Mouse (Mus musculus): ENCODE data around the gene Pcx. TPM values are rescaled to one million over a fixed set of nuclear protein-coding genes. Genes with fewer than 3 reads are reported as not detected.

The Pcx gene
- polyA plus RNA-seq, 1 experiment from 2014 or later = 12.4 TPM

DNA sequence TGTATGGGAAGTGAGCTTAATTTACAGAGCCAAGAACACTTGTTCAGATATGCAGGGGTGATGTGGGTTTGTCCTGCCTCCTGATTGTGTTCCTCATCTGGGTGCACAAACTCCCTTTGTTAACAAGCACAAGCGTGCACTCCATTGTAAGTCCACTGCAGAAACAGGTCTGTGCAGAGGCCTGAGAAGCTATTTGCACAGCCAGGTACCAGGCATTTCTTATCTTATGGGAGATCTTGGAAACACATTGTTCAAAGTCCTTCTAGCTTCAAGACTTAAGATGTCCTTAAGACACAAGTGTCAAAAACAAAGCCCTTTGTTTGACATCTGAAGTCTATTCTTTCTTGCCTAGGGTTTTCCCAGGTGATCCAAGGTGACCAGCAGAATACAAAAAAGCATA is 5.4 kb upstream of the Pcx start:
- no peaks in the 10 kb centered on the region for H3K4me1 ChIP-seq (ENCODE audit: control insufficient read depth, insufficient read depth, low read length)
- H3K9ac ChIP-seq (ENCODE audit: low read length) = no peak overlapping the region
- H3K27ac ChIP-seq (replicated peaks; ENCODE audit: low read depth, low read length) = no peak overlapping the region
- ATAC-seq (ENCODE audit: insufficient number of reproducible peaks, low FRiP score, low TSS enrichment, low read depth) (no peak), DNase-seq (ENCODE audit: low spot score) (no peak)
- no peaks in the 10 kb centered on the region for H3K36me3 ChIP-seq (ENCODE audit: control insufficient read depth, insufficient read depth, low read length)
- H3K9me3 ChIP-seq (ENCODE audit: control insufficient read depth, low read length) = no peaks in the 10 kb centered on the region
- H3K27me3 ChIP-seq (ENCODE audit: control insufficient read depth, insufficient read depth, low read length) = no peaks in the 10 kb centered on the region
- H3K4me3 ChIP-seq (ENCODE audit: low read depth, low read length) = no peak overlapping the region
- WGBS = 100% methylated on average over 1 of the region's 1 CpGs
- no peak overlapping the region for H3K4me2 ChIP-seq (ENCODE audit: low read depth, severe bottlenecking)

DNA sequence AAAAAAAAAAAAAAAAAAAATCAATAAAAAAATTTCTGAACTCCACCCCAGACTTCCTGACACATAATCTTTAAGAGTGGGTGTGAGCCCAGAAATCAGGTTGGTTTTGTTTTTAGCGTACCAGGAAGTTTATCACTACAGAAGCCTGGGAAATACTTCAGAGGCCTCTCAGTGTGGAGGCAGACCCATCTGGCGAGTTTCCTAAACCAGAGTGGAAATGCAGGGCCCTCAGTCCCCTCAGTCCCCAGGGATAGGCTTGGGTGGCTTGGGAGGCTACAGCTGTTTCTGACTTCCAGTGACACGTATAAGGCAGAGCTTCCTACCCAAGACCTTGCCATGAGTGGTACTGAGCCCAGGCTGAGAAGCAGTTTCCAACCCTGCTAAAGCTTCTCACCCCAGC is 2.5 kb upstream of the Pcx start:
- Histone ChIP-seq H3K36me3 (ENCODE audit: control insufficient read depth, insufficient read depth, low read length) (no peaks in the 10 kb centered on the region), H3K27ac (replicated peaks; ENCODE audit: low read depth, low read length) (no peak overlapping the region), H3K9ac (ENCODE audit: low read length) (no peak overlapping the region), H3K4me1 (ENCODE audit: control insufficient read depth, insufficient read depth, low read length) (peaks cover 6% of the 10 kb centered on the region; the same call in 1 of the 2 replicates), H3K27me3 (ENCODE audit: control insufficient read depth, insufficient read depth, low read length) (0 out of 2 replicates have a peak, but pooled peaks cover 4% of the 10 kb centered on the region), H3K4me3 (ENCODE audit: low read depth, low read length) (no peak overlapping the region), H3K4me2 (ENCODE audit: low read depth, severe bottlenecking) (no peak overlapping the region), H3K9me3 (ENCODE audit: control insufficient read depth, low read length) (no peaks in the 10 kb centered on the region)
- DNase-seq (ENCODE audit: low spot score) (no peak), ATAC-seq (ENCODE audit: insufficient number of reproducible peaks, low FRiP score, low TSS enrichment, low read depth) (no peak)
- WGBS = 70% methylated on average over 3 of the region's 3 CpGs

DNA sequence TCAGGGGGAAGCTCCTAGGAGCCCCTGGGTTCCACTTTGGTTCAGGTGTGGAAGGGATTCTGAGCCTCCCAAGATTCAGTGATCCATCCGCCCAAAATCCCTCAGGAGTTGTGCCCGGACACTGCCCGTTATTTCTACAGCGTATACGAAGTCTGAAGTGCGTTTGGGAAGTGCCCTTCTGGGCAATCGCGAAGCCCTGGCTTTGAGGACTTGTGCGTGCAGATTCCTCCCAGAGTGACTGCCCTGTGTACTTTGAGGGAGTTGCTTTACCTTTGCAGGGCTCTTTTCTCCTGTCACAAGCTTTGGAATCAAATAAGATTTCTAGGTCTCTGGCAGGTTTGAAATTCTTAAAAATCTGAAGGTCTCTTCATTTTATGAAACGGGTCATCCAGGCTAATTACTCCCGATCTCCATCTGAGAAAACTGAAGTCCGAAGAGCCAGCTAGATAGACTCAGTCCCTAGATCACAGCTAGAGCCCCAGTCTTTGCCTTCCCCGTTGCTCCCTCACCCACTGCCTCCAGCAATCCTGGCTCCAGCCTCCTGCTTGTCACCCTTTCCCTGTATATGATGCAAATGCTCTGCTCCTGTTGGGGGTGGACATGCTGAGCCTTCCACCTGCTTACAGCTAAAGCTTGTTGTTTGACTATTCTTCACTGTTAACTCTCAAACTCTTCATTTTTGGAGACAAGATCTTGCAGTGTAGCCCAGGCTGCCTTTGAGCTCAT is 1.0 kb downstream of the Pcx start:
- Histone ChIP-seq H3K4me3 (ENCODE audit: low read depth, low read length) (peak overlapping the region; percentile 71), H3K4me1 (ENCODE audit: control insufficient read depth, insufficient read depth, low read length) (peaks cover 13% of the 10 kb centered on the region), H3K9ac (ENCODE audit: low read length) (no peak overlapping the region), H3K9me3 (ENCODE audit: control insufficient read depth, low read length) (no peaks in the 10 kb centered on the region), H3K36me3 (ENCODE audit: control insufficient read depth, insufficient read depth, low read length) (no peaks in the 10 kb centered on the region), H3K27ac (replicated peaks; ENCODE audit: low read depth, low read length) (no peak overlapping the region), H3K4me2 (ENCODE audit: low read depth, severe bottlenecking) (peak overlapping the region; percentile 91), H3K27me3 (ENCODE audit: control insufficient read depth, insufficient read depth, low read length) (0 out of 2 replicates have a peak, but pooled peaks cover 4% of the 10 kb centered on the region)
- no peak for DNase-seq (ENCODE audit: low spot score)
- WGBS = 5% methylated on average over 13 of the region's 13 CpGs
- no peak for ATAC-seq (ENCODE audit: insufficient number of reproducible peaks, low FRiP score, low TSS enrichment, low read depth)

DNA sequence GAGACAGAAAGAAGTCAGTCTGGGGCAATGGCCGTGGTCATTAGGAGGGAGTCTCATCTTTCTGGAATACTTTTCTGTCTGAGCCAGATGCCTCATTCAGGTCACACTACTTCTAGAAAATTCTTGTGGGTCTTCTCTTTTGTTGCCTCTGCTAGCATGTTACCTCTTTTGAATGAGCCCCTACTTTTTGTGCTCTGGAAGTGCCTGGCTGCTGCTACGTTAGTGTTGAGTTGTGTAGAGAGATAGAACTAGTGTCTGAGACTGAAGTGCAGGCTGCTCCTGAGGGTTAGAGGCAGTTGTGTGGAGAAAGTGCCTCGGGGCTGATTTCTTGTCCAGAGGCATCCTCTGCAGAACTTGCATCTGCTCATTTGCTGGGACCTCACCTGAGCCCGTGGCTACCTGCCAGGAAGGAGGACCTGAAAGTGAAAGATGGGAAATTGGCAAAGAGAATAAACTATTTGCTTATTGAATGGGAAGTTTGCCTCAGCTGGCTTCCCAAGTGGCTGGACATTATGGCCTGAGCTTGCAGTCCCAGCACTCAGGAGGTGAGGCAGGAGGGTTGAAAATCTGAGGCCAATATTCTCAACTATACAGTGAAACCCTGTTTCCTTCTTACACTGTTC is 3.1 kb downstream of the Pcx start:
- no peak for DNase-seq (ENCODE audit: low spot score)

DNA sequence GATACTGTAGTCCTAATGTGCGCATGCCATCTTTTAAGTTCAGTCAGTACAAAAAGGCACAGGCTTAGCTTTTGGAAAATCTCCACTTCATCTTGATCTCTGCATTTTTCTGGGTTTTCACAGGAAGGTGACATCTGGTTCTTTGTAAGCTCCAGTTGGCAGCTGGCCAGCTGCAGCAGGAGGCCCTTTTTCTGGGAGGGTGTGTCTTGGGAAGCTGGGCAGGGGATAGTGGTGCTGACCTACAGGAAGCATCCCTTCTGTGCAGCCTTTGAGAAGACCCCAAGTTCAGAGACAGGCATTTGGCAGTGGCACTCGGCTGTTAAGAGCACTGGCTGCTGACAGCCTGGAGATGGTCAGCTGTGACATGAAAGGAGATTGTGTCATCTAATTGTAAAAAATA is 5.5 kb downstream of the Pcx start:
- H3K9me3 ChIP-seq (ENCODE audit: control insufficient read depth, low read length) = no peaks in the 10 kb centered on the region
- H3K4me1 ChIP-seq (ENCODE audit: control insufficient read depth, insufficient read depth, low read length) = peaks cover 12% of the 10 kb centered on the region
- 50% methylated on average over 2 of the region's 2 CpGs for WGBS
- DNase-seq (ENCODE audit: low spot score) (peak; percentile 42), ATAC-seq (ENCODE audit: insufficient number of reproducible peaks, low FRiP score, low TSS enrichment, low read depth) (no peak)
- 0 out of 2 replicates have a peak, but pooled peaks cover 4% of the 10 kb centered on the region for H3K27me3 ChIP-seq (ENCODE audit: control insufficient read depth, insufficient read depth, low read length)
- no peak overlapping the region for H3K4me2 ChIP-seq (ENCODE audit: low read depth, severe bottlenecking)
- no peak overlapping the region for H3K4me3 ChIP-seq (ENCODE audit: low read depth, low read length)
- H3K9ac ChIP-seq (ENCODE audit: low read length) = no peak overlapping the region
- no peak overlapping the region; the same call in 1 of the 2 replicates for H3K27ac ChIP-seq (replicated peaks; ENCODE audit: low read depth, low read length)
- H3K36me3 ChIP-seq (ENCODE audit: control insufficient read depth, insufficient read depth, low read length) = no peaks in the 10 kb centered on the region

More for the DNA sequence above, 3.1 kb downstream of the Pcx start:
- 74% methylated on average over 4 of the region's 4 CpGs for WGBS
- H3K9ac ChIP-seq (ENCODE audit: low read length) = no peak overlapping the region
- no peak overlapping the region for H3K4me3 ChIP-seq (ENCODE audit: low read depth, low read length)
- H3K9me3 ChIP-seq (ENCODE audit: control insufficient read depth, low read length) = no peaks in the 10 kb centered on the region
- H3K36me3 ChIP-seq (ENCODE audit: control insufficient read depth, insufficient read depth, low read length) = no peaks in the 10 kb centered on the region
- H3K27me3 ChIP-seq (ENCODE audit: control insufficient read depth, insufficient read depth, low read length) = 0 out of 2 replicates have a peak, but pooled peaks cover 4% of the 10 kb centered on the region
- no peak overlapping the region for H3K27ac ChIP-seq (replicated peaks; ENCODE audit: low read depth, low read length)
- no peak for ATAC-seq (ENCODE audit: insufficient number of reproducible peaks, low FRiP score, low TSS enrichment, low read depth)
- H3K4me2 ChIP-seq (ENCODE audit: low read depth, severe bottlenecking) = no peak overlapping the region
- peaks cover 13% of the 10 kb centered on the region for H3K4me1 ChIP-seq (ENCODE audit: control insufficient read depth, insufficient read depth, low read length)

DNA sequence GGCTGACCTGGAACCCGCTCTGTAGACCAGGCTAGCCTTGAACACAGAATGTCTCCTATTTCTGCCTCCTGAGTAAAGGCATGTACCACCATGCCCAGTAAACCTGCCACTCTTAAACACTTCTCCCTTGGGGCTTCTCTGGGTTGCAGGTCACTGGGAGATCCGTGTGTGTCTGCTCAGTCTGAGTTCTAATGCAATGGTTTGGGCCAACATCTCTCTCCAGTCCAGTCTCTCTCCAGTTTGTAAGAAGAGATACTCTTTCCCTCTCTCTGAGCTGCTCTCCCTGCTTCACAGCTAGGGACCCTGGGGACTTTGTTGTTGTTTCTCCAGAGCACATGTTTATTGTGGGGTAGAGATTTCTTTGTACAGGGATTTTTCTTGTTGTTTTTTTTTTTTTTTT is 6.0 kb downstream of the Pcx start:
- WGBS = 60% methylated on average over 2 of the region's 2 CpGs
- Histone ChIP-seq H3K4me1 (ENCODE audit: control insufficient read depth, insufficient read depth, low read length) (peaks cover 7% of the 10 kb centered on the region), H3K4me3 (ENCODE audit: low read depth, low read length) (no peak overlapping the region), H3K4me2 (ENCODE audit: low read depth, severe bottlenecking) (no peak overlapping the region), H3K27me3 (ENCODE audit: control insufficient read depth, insufficient read depth, low read length) (no peaks in the 10 kb centered on the region), H3K27ac (replicated peaks; ENCODE audit: low read depth, low read length) (no peak overlapping the region), H3K9me3 (ENCODE audit: control insufficient read depth, low read length) (no peaks in the 10 kb centered on the region), H3K36me3 (ENCODE audit: control insufficient read depth, insufficient read depth, low read length) (no peaks in the 10 kb centered on the region), H3K9ac (ENCODE audit: low read length) (no peak overlapping the region)
- no peak for ATAC-seq (ENCODE audit: insufficient number of reproducible peaks, low FRiP score, low TSS enrichment, low read depth)
- DNase-seq (ENCODE audit: low spot score) = no peak

DNA sequence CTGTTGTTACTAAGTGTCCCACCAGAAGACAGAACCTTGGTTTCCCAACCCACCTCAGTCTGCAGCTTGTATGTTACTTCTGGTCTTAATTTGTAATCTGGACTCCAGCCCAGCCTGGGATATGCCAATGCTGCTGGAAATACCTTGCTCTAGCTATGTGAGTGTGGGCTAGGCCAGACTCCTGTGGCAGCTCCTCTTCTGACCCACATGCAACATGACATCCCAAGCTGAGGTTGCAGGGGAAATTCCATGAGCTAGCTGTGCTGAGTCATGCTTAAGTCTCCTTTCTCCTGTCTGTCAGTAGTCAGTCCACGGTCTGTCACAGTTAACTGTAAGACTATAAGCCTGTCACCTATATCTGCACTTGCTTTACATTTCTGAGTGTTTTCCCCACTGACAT is 7.2 kb downstream of the Pcx start:
- Histone ChIP-seq H3K4me3 (ENCODE audit: low read depth, low read length) (no peak overlapping the region), H3K4me2 (ENCODE audit: low read depth, severe bottlenecking) (no peak overlapping the region; the same call in 1 of the 2 replicates), H3K4me1 (ENCODE audit: control insufficient read depth, insufficient read depth, low read length) (peaks cover 7% of the 10 kb centered on the region), H3K27ac (replicated peaks; ENCODE audit: low read depth, low read length) (no peak overlapping the region), H3K9ac (ENCODE audit: low read length) (no peak overlapping the region), H3K9me3 (ENCODE audit: control insufficient read depth, low read length) (no peaks in the 10 kb centered on the region), H3K36me3 (ENCODE audit: control insufficient read depth, insufficient read depth, low read length) (no peaks in the 10 kb centered on the region), H3K27me3 (ENCODE audit: control insufficient read depth, insufficient read depth, low read length) (no peaks in the 10 kb centered on the region)
- WGBS = 79% methylated on average over 1 of the region's 1 CpGs
- no peak for DNase-seq (ENCODE audit: low spot score)
- ATAC-seq (ENCODE audit: insufficient number of reproducible peaks, low FRiP score, low TSS enrichment, low read depth) = no peak

DNA sequence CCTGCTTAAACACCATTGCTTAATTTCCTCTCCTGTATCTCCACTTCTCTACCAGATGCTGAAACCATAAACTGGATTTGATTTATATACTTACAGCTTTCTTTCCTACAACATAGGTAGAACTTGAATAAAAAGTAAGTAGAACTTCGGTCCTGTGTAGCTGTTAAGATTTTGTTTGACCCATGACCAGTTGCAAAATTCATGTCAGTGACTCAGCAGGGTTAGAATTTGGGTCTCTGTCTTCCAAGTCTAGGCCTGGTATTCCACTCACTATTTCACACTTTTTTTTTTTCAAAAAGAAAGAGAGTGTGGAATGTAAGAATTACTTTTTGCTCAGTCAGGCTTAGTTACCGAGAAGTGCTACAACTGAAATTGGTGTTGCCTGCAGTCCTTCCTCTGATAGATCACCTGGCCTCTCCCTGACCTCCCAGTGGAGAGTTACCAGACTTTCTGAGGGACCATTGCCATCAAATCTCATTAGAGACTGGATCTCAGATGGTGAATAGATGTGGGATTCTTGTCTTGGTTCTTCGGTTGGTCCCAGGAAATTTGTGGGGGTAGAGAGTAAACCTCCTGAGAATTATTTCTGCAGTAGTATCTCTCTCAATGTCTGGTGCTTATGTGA is 11.3 kb downstream of the Pcx start:
- H3K9ac ChIP-seq (ENCODE audit: low read length) = no peak overlapping the region
- H3K27me3 ChIP-seq (ENCODE audit: control insufficient read depth, insufficient read depth, low read length) = no peaks in the 10 kb centered on the region
- 79% methylated on average over 3 of the region's 3 CpGs for WGBS
- no peaks in the 10 kb centered on the region for H3K36me3 ChIP-seq (ENCODE audit: control insufficient read depth, insufficient read depth, low read length)
- no peak overlapping the region for H3K4me2 ChIP-seq (ENCODE audit: low read depth, severe bottlenecking)
- no peak overlapping the region for H3K27ac ChIP-seq (replicated peaks; ENCODE audit: low read depth, low read length)
- H3K4me3 ChIP-seq (ENCODE audit: low read depth, low read length) = no peak overlapping the region
- ATAC-seq (ENCODE audit: insufficient number of reproducible peaks, low FRiP score, low TSS enrichment, low read depth) (no peak), DNase-seq (ENCODE audit: low spot score) (no peak)
- H3K4me1 ChIP-seq (ENCODE audit: control insufficient read depth, insufficient read depth, low read length) = no peaks in the 10 kb centered on the region
- H3K9me3 ChIP-seq (ENCODE audit: control insufficient read depth, low read length) = no peaks in the 10 kb centered on the region

Measured in limb, embryonic 11.5 days (tissue).